Mouse (Mus musculus) MEL (cell line): Measurements from ENCODE around the gene 6030458C11Rik.

Experiments
- CHD1 ChIP-seq: IDR thresholded peaks from 2 replicates; pipeline ENCODE4 v1.6.1; 2012; ENCODE audit warnings: low read depth, mild to moderate bottlenecking, inconsistent platforms, low read length, improper control_type of control experiment
- CHD2 ChIP-seq: IDR thresholded peaks from 2 replicates; pipeline ENCODE4 v1.6.1; 2011; ENCODE audit warnings: low read length, improper control_type of control experiment
- CTCF ChIP-seq, 3 experiments: IDR thresholded peaks in 2 of 3; conservative IDR thresholded peaks in 1 of 3; 2 replicates each; pipeline ENCODE4 v1.5.1; 2011 to 2012; ENCODE audit warnings: low read length in 3 of 3, low read depth in 2 of 3, mild to moderate bottlenecking in 2 of 3, improper control_type of control experiment in 1 of 3, inconsistent platforms in 1 of 3, mixed read lengths in 1 of 3, moderate library complexity in 1 of 3; ENCODE audit not compliant: control insufficient read depth in 1 of 3, insufficient read depth in 1 of 3, poor library complexity in 1 of 3, severe bottlenecking in 1 of 3
- EP300 ChIP-seq, 2 experiments: IDR thresholded peaks; 2 replicates each; pipeline ENCODE4 v1.6.1; 2011; ENCODE audit warnings: improper control_type of control experiment in 2 of 2, low read length in 2 of 2, low read depth in 1 of 2, mild to moderate bottlenecking in 1 of 2
- GABPA ChIP-seq: IDR thresholded peaks from 2 replicates; pipeline ENCODE4 v1.6.1; 2012; ENCODE audit warnings: low read depth, mild to moderate bottlenecking, inconsistent platforms, low read length, improper control_type of control experiment, moderate library complexity
- MAFK ChIP-seq: IDR thresholded peaks from 2 replicates; pipeline ENCODE4 v1.6.1; 2011; ENCODE audit warnings: low read depth, mild to moderate bottlenecking, low read length, improper control_type of control experiment, borderline replicate concordance
- MEF2A ChIP-seq: IDR thresholded peaks from 2 replicates; pipeline ENCODE4 v1.6.1; 2014; ENCODE audit warnings: low read depth, mild to moderate bottlenecking, inconsistent platforms, low read length, improper control_type of control experiment; ENCODE audit not compliant: poor library complexity, insufficient replicate concordance, severe bottlenecking; ENCODE audit errors: extremely low read depth
- POLR2A ChIP-seq, 2 experiments: IDR thresholded peaks; 2 replicates each; pipeline ENCODE4 v1.6.1; 2011 to 2012; ENCODE audit warnings: low read length in 2 of 2, mild to moderate bottlenecking in 2 of 2, control low read depth in 1 of 2, improper control_type of control experiment in 1 of 2, low read depth in 1 of 2, moderate library complexity in 1 of 2; ENCODE audit not compliant: control insufficient read depth in 1 of 2, insufficient read depth in 1 of 2, poor library complexity in 1 of 2
- RAD21 ChIP-seq: IDR thresholded peaks from 2 replicates; pipeline ENCODE4 v1.6.1; 2011; ENCODE audit warnings: mild to moderate bottlenecking, low read depth, low read length, improper control_type of control experiment
- ZC3H11A ChIP-seq: IDR thresholded peaks from 2 replicates; pipeline ENCODE4 v1.6.1; 2012; ENCODE audit warnings: low read depth, mild to moderate bottlenecking, inconsistent platforms, low read length, improper control_type of control experiment
- ZNF384 ChIP-seq: IDR thresholded peaks from 2 replicates; pipeline ENCODE4 v1.6.1; 2012; ENCODE audit warnings: low read depth, mild to moderate bottlenecking, inconsistent platforms, low read length, improper control_type of control experiment

DNA sequence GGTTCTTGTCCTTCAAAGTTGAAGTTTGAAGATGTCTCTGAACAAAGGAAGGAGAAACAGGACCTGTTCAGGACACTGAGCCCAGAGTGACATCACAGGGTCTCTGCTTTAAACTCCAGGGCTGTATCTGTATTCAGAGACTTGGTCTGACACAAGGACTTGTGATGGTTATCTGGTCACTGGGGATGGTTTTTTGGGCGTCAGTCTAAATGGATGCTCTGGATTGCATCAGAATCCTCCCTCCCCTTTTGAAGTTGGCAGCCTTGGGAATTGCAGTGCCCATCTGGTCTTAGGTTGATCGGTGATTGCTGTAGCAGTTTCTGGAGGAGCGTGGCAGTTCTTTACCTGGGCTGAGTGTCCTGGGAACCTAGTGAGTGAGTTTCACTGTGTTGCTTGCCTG, 37.6 kb upstream of the 6030458C11Rik start:
- TF ChIP-seq EP300 (IDR thresholded peaks at IDR 0.05; ENCODE audit: low read depth in 1 of 2, low read length in 2 of 2), result no peak
- no peak for TF ChIP-seq ZC3H11A
- TF ChIP-seq CHD1, result no peak
- TF ChIP-seq GABPA, result no peak
- no peak for TF ChIP-seq MAFK
- no peak for TF ChIP-seq CTCF (IDR thresholded peaks at IDR 0.05 in 2 of 3, conservative IDR thresholded peaks at IDR 0.05 in 1 of 3; ENCODE audit: control insufficient read depth in 1 of 3, insufficient read depth in 1 of 3, low read depth in 2 of 3, low read length in 3 of 3, poor library complexity in 1 of 3, severe bottlenecking in 1 of 3)
- no peak for TF ChIP-seq MEF2A
- no peak for TF ChIP-seq POLR2A (IDR thresholded peaks at IDR 0.05; ENCODE audit: control insufficient read depth in 1 of 2, insufficient read depth in 1 of 2, low read depth in 1 of 2, low read length in 2 of 2, poor library complexity in 1 of 2)
- TF ChIP-seq RAD21, result no peak
- no peak for TF ChIP-seq CHD2
- TF ChIP-seq ZNF384, result no peak
